Mouse (Mus musculus) lung, postnatal 36 days (tissue): ENCODE data around the gene Sgms1.
A peak's percentile ranks its signal among the peaks of the same experiment; 100 is the strongest.
"Not testable (repeated sequence)": the region's sequence is repeated elsewhere in the genome, so short reads cannot be mapped to it uniquely, and the experiment has no call there.

Source experiments
- DNase-seq: peaks from one replicate; pipeline ENCODE4 v3.0.0; 2022; ENCODE audit warnings: mixed read lengths

Gene Sgms1

DNA sequence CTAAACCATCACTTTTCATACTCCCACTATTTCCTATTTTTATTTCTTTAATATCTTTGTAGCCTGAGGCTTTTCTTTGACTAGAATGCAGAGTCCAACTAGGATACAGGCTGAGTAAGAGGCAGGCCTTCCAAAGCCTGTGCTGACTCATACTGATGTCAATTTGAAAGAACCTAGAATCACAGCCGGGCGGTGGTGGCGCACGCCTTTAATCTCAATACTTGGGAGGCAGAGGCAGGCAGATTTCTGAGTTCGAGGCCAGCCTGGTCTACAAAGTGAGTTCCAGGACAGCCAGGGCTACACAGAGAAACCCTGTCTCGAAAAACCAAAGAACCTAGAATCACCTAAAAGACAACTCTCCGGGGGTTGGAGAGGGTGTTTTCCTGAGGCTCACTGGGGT, 214.5 kb downstream of the Sgms1 start:
- no peak for DNase-seq

DNA sequence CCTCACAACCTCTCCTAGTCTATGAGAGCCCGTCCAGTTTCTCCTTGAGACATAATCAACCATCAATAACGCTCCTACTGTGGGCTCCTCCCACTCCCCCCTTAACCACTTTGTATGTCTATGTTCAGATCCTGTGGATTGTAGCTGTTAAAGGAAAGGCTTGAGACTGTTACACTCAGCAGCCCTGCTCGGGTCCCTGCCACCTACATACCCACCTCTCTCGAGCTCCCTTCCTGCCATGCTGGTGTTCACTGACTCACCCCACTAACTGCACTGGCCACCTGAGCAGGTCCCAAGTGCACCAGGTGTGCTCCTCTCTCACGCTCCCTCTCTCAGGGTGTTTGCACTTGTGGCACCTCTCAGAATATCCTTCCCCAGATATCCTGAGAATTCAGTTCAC, 215.0 kb downstream of the Sgms1 start:
- no peak for DNase-seq

DNA sequence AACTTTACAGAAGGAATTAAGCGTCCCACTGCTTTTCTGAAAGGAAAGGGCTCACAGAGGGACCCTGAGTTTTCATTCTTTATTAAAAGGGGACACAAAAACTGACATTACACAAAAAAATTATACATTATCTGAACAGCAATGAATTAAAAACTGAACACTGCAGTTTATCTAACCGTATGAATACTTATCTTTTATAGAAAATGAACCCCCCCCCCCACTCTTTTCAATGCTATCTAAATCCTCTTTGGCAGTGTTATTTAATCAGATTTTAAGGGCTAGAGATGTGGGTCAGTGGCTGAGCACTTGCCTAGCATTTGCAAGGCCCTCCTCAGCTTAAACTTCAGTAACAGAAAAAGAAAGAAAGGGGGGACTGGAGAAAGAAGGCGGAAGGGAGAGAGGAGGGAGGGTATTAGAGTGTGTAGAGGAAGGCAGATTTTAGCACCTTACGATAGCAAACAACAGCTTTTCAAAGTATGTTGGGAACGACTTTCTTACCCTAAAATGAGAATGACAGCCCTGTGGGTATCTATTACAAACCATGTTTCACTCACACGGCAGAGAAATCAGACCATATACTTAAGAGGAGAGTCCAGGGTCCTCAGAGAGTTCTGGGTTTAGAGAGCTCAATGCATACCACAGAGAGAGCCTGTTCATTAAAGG, 215.9 kb downstream of the Sgms1 start:
- DNase-seq = no peak

- peak; percentile 76 for DNase-seq
These were observed 217.0 kb downstream of the Sgms1 start for GRCm38 (mm10) chr19:32172511-32172981.

- no peak for DNase-seq
These were observed 217.5 kb downstream of the Sgms1 start for GRCm38 (mm10) chr19:32171981-32172380.

DNA sequence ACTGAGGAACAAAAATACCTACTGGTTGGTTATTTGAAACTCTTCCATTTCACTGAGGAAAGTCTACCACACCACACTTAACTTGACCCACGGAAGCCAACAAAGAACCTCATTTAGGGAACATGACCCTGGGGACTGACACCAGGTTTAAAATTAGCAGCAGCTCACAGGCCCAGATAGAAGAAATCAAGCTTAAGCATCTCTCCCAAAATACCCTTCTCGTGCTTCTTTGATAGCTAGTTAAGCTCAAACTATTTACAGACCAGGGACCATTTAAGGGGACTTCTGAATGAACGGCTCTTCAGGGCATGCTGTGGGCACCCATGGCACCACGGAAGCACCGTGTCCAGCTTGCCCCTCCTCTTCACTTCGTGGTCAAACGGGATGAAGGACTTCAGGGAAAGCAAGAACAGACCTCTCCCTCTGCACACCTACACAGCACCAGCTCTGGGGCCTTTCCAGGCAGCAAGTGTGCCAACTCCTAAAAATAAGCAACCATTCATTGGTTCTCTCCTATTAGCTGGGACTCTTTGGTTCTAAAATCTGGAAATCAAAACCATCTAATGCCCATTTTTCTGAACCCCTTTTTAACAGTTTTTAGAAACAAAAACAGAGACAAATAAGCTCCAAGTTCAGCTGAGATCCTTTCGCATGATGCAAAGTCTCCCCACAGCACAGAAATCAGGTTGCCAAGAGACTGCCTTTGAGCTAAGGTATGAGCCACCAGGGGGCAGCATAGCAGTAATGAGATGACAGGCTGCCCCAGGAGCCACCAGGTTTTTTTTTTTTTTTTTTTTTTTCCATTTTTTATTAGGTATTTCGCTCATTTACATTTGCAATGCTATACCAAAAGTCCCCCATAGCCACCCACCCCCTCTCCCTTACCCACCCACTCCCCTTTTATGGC, 219.6 kb downstream of the Sgms1 start:
- DNase-seq = peak; percentile 95

- no peak for DNase-seq
These were observed 221.5 kb downstream of the Sgms1 start for GRCm38 (mm10) chr19:32168031-32168430.

DNA sequence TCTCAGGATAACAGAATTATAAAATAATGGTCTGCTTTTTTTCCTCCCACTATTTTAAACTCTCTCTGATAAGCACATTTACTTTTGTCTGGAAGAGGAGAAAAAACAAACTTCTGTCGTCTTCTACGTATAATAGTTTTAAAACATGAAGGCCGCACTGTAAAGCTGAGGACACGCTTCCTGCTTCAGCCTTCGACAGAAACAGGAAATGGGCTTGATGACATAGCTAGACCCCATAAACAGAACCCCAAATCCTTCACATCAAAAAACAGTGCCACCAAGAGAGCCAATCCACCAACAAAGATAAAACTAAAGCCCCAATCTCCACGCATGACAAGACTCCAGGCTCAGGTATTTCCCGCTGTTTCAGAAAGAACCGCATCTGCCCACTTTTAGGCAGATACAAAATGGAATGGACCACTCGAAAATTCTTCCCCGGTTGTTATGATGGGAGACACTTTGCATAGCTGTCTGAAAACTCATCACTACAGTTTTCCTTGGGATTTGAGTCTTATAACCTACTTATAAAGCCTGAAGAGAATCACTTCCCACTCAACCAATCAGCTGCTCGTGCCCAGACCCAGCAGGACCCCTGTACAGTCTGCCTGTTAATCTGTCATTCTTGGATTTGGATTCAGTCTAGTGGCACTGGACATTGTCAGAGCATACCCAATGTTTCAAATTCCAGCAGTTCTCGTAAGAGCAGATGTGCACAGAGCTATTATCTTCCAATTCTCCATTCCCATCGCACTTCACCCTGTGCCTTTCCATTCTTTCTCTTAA, 222.5 kb downstream of the Sgms1 start:
- no peak for DNase-seq

- no peak for DNase-seq
These were observed 223.8 kb downstream of the Sgms1 start for GRCm38 (mm10) chr19:32165711-32166110.

GRCm38 (mm10) chr19:32164128-32164527, 225.4 kb downstream of the Sgms1 start:
- DNase-seq = no peak

DNA sequence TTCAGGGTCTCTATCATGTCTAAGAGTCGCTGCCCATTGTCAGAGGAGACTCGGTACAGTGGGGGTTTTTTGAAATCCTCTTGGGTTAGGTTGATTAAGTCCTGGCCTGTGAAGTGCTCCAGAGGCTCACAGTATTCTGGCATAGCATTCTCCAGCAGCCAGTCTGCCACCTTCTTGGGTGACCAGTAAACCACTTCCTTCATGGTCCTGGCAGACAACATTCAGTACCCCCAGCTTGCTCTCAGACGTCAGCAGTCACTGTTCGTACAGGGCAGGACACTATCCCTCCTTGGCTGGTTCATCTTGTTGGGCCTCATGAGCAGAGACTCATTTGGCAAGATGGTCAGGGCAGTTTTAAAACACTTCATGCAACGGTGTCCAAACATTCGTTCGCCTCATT, 229.6 kb downstream of the Sgms1 start:
- DNase-seq = no peak

GRCm38 (mm10) chr19:32159168-32159567, 230.3 kb downstream of the Sgms1 start:
- DNase-seq = peak; percentile 51

- peak; percentile 22 for DNase-seq
These were observed 232.5 kb downstream of the Sgms1 start for GRCm38 (mm10) chr19:32157045-32157444.

GRCm38 (mm10) chr19:32152529-32152928, 237.0 kb downstream of the Sgms1 start:
- no peak for DNase-seq

DNA sequence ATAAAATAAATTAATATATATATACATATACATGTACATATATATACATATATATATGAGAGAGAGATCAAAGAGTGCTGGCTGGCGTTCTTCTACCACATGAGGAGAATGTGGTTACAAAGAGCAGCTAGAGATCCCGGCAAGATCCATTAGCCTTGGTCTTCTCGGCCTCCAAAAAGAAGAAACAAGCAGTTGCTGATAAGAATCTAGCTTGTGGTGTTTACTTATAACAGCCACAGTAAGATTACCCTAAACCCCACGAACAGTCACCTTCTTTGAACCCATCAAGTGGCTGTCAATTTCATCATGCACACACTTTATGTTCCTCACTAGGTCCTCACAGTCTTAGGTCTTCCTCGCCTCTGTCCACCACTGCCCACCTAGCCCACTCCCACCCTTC, 240.8 kb downstream of the Sgms1 start:
- no peak for DNase-seq

- no peak for DNase-seq
These were observed 247.1 kb downstream of the Sgms1 start for GRCm38 (mm10) chr19:32142383-32142782.

GRCm38 (mm10) chr19:32138361-32139088, 251.0 kb downstream of the Sgms1 start:
- DNase-seq = no peak

DNA sequence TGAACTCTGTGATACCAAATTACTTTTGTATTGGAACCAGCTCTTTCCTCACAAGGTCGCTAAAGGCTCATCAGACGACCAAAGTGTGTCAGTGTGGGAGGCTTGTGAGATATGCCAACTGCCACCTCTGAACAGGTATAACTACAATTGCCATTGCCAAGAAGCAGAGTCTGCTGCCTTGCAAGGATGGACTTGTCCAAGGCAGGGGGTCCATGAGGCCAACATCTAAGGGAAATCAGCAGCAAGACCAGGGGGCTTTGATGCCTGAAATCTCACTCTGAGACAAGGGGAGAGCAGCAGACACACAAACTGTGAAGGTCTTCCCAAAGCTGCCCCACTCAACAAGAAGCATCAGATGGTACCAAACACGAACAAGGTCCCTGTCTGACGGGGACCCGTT, 251.6 kb downstream of the Sgms1 start:
- DNase-seq = no peak

DNA sequence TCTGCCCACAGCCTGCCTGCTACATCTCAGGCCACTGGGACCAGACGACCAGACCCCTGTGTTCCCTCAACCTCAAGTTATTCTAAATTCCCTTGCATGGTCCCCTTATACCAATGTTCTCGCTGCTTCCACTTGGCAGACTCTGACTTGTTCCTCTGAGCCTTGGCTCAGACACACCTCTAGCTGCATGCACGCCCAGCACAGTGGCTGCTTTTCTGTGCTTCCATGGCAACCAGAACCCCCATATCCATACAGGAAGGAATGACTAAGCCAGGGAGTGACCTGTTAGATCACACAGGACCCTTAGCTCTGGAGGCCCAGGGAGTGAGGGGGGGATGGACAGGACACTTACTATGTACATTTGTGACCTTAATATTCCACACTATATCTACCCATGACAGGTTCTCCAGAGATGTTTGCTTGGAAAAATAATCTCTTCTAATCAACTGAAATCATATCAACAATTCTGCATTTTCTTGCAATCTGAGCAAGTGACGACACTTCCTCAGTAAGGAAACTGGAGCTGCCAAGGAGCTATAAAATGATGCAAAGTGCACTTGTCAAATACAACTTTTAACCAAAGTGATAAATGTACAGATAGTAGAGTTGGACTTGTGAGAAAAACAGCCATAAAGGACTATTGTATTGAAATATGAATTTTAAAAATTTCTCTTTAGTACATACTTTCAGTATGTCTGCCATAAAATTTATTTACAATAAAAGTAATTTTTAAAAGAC, 252.5 kb downstream of the Sgms1 start:
- no peak for DNase-seq

GRCm38 (mm10) chr19:32131707-32132488, 257.6 kb downstream of the Sgms1 start:
- DNase-seq = not testable (repeated sequence)

GRCm38 (mm10) chr19:32129281-32129680, 260.2 kb downstream of the Sgms1 start:
- DNase-seq = no peak
